Mouse (Mus musculus) stomach, embryonic 14.5 days (tissue): ENCODE measurements around the gene Pnma1. TPM values are rescaled to one million over a fixed set of nuclear protein-coding genes. Genes with fewer than 3 reads are reported as not detected.

Experiments
- ATAC-seq: fragments of 200-750 bp; cut with Nextera tagmentation; 2 replicates; pipeline ENCODE4 v1.8.0; 2017; ENCODE audit warnings: low read depth, moderate TSS enrichment; ENCODE audit not compliant: insufficient number of reproducible peaks, insufficient read depth, low FRiP score
- H3K27ac ChIP-seq: fragments of 300-500 bp; sonication (generic); 2 replicates; pipeline ENCODE4 v1.5.1; 2014; ENCODE audit warnings: mild to moderate bottlenecking, low read length, moderate library complexity, mixed read lengths
- H3K27me3 ChIP-seq: fragments of 300-500 bp; sonication (generic); 2 replicates; pipeline ENCODE4 v1.6.1; 2014; ENCODE audit warnings: low read length, control low read depth, mixed read lengths; ENCODE audit not compliant: control insufficient read depth, insufficient read depth
- H3K36me3 ChIP-seq: fragments of 300-500 bp; sonication (generic); 2 replicates; pipeline ENCODE4 v1.6.1; 2014; ENCODE audit warnings: mild to moderate bottlenecking, control low read depth, low read length, moderate library complexity, mixed read lengths; ENCODE audit not compliant: control insufficient read depth, insufficient read depth
- H3K4me1 ChIP-seq: fragments of 300-500 bp; sonication (generic); 2 replicates; pipeline ENCODE4 v1.6.1; 2014; ENCODE audit warnings: low read length, control low read depth, mixed read lengths; ENCODE audit not compliant: control insufficient read depth, insufficient read depth
- H3K4me2 ChIP-seq: fragments of 300-500 bp; sonication (generic); replicated peaks from 2 replicates; pipeline ENCODE4 v1.6.1; 2014; ENCODE audit warnings: low read depth, low read length, control low read depth
- H3K4me3 ChIP-seq: fragments of 300-500 bp; sonication (generic); 2 replicates; pipeline ENCODE4 v1.5.1; 2014; ENCODE audit warnings: low read depth, low read length, control low read depth
- H3K9ac ChIP-seq: fragments of 300-500 bp; sonication (generic); replicated peaks from 2 replicates; pipeline ENCODE4 v1.6.1; 2014; ENCODE audit warnings: low read depth, mild to moderate bottlenecking, control low read depth, low read length, moderate library complexity, mixed read lengths
- H3K9me3 ChIP-seq: fragments of 300-500 bp; sonication (generic); 2 replicates; pipeline ENCODE4 v1.6.1; 2016; ENCODE audit warnings: low read depth, low read length, control low read depth; ENCODE audit not compliant: control insufficient read depth
- WGBS: fragments of 180-500 bp; shearing (Covaris S2); extraction: QIAGEN DNeasy Blood & Tissue Kit; methylation state at CpG from one replicate; pipeline ENCODE4 v1.1.7; 2014; 5-methylcytosine and 5-hydroxymethylcytosine counted together
- polyA plus RNA-seq: library from polyadenylated mRNA; unstranded; fragments of >200 nt; fragmentation: Nextera tagmentation; extraction: Ambion mirVana; gene quantifications from 2 replicates; pipeline ENCODE4 v1.2.1, GENCODE M21; 2014

Gene Pnma1
- polyA plus RNA-seq, 1 experiment from 2014 or later = 0.45 TPM

- H3K4me3 ChIP-seq = no peak overlapping the region
- H3K9ac ChIP-seq = no peak overlapping the region
- H3K4me1 ChIP-seq = no peaks in the 10 kb centered on the region
- H3K27me3 ChIP-seq = no peaks in the 10 kb centered on the region
- peaks cover 7% of the 10 kb centered on the region; the same call in 1 of the 2 replicates for H3K36me3 ChIP-seq
- ATAC-seq = no peak
- WGBS = 68% methylated on average over 4 of the region's 4 CpGs
- H3K9me3 ChIP-seq = no peaks in the 10 kb centered on the region
- H3K27ac ChIP-seq = no peak overlapping the region
- H3K4me2 ChIP-seq = no peak overlapping the region
These were observed 7.0 kb downstream of the Pnma1 start for GRCm38 (mm10) chr12:84141271-84141670.

- 69% methylated on average over 4 of the region's 4 CpGs for WGBS
- Histone ChIP-seq H3K9ac (no peak overlapping the region), H3K27me3 (no peaks in the 10 kb centered on the region)
These were observed 8.2 kb downstream of the Pnma1 start for GRCm38 (mm10) chr12:84140135-84140534.

GRCm38 (mm10) chr12:84137131-84137530, 11.2 kb downstream of the Pnma1 start:
- WGBS = 92% methylated on average over 7 of the region's 7 CpGs
- no peaks in the 10 kb centered on the region for H3K4me1 ChIP-seq
- H3K9ac ChIP-seq = no peak overlapping the region
- no peak for ATAC-seq
- H3K27ac ChIP-seq = no peak overlapping the region
- H3K36me3 ChIP-seq = peaks cover 7% of the 10 kb centered on the region; the same call in 1 of the 2 replicates
- no peaks in the 10 kb centered on the region for H3K27me3 ChIP-seq
- H3K4me3 ChIP-seq = no peak overlapping the region
- H3K9me3 ChIP-seq = no peaks in the 10 kb centered on the region
- H3K4me2 ChIP-seq = no peak overlapping the region

More at GRCm38 (mm10) chr12:84140135-84140534, 8.2 kb downstream of the Pnma1 start:
- no peak overlapping the region for H3K4me3 ChIP-seq
- no peak overlapping the region for H3K27ac ChIP-seq
- ATAC-seq = no peak
- H3K4me1 ChIP-seq = no peaks in the 10 kb centered on the region
- no peak overlapping the region for H3K4me2 ChIP-seq
- H3K36me3 ChIP-seq = peaks cover 7% of the 10 kb centered on the region; the same call in 1 of the 2 replicates
- H3K9me3 ChIP-seq = no peaks in the 10 kb centered on the region

- 59% methylated on average over 3 of the region's 3 CpGs for WGBS
- Histone ChIP-seq H3K27me3 (no peaks in the 10 kb centered on the region), H3K4me3 (no peak overlapping the region), H3K9me3 (no peaks in the 10 kb centered on the region), H3K4me1 (no peaks in the 10 kb centered on the region), H3K27ac (no peak overlapping the region), H3K36me3 (peaks cover 4% of the 10 kb centered on the region; the same call in 1 of the 2 replicates), H3K9ac (no peak overlapping the region), H3K4me2 (no peak overlapping the region)
- ATAC-seq = no peak
These were observed 16.0 kb downstream of the Pnma1 start for GRCm38 (mm10) chr12:84132265-84132664.

- no peak for ATAC-seq
- H3K4me1 ChIP-seq = no peaks in the 10 kb centered on the region
- WGBS = 92% methylated on average over 8 of the region's 8 CpGs
- H3K9ac ChIP-seq = no peak overlapping the region
- no peaks in the 10 kb centered on the region for H3K9me3 ChIP-seq
- H3K27ac ChIP-seq = no peak overlapping the region
- no peaks in the 10 kb centered on the region for H3K27me3 ChIP-seq
- no peak overlapping the region for H3K4me2 ChIP-seq
- H3K36me3 ChIP-seq = no peaks in the 10 kb centered on the region; the same call in 1 of the 2 replicates
- H3K4me3 ChIP-seq = no peak overlapping the region
These were observed 18.4 kb downstream of the Pnma1 start for GRCm38 (mm10) chr12:84129931-84130330.

GRCm38 (mm10) chr12:84128576-84128975, 19.7 kb downstream of the Pnma1 start:
- H3K9ac ChIP-seq = no peak overlapping the region
- no peak for ATAC-seq
- H3K4me1 ChIP-seq = no peaks in the 10 kb centered on the region
- H3K9me3 ChIP-seq = no peaks in the 10 kb centered on the region
- WGBS = 89% methylated on average over 6 of the region's 6 CpGs
- H3K4me3 ChIP-seq = no peak overlapping the region
- H3K36me3 ChIP-seq = no peaks in the 10 kb centered on the region; the same call in 1 of the 2 replicates
- no peak overlapping the region for H3K27ac ChIP-seq
- no peak overlapping the region for H3K4me2 ChIP-seq
- no peaks in the 10 kb centered on the region for H3K27me3 ChIP-seq

- 75% methylated on average over 2 of the region's 2 CpGs for WGBS
- H3K27me3 ChIP-seq = no peaks in the 10 kb centered on the region
- H3K4me3 ChIP-seq = no peak overlapping the region
- H3K4me2 ChIP-seq = no peak overlapping the region
- no peaks in the 10 kb centered on the region for H3K4me1 ChIP-seq
- no peak overlapping the region for H3K27ac ChIP-seq
- H3K9ac ChIP-seq = no peak overlapping the region
- H3K36me3 ChIP-seq = no peaks in the 10 kb centered on the region; the same call in 1 of the 2 replicates
- ATAC-seq = no peak
- no peaks in the 10 kb centered on the region for H3K9me3 ChIP-seq
These were observed 21.4 kb downstream of the Pnma1 start for GRCm38 (mm10) chr12:84126899-84127298.

- no peak overlapping the region for H3K4me3 ChIP-seq
These were observed 22.4 kb downstream of the Pnma1 start for GRCm38 (mm10) chr12:84125892-84126291.

GRCm38 (mm10) chr12:84119584-84119983, 28.7 kb downstream of the Pnma1 start:
- Histone ChIP-seq H3K4me2 (no peak overlapping the region), H3K27me3 (no peaks in the 10 kb centered on the region), H3K4me3 (no peak overlapping the region), H3K4me1 (no peaks in the 10 kb centered on the region), H3K36me3 (no peaks in the 10 kb centered on the region), H3K27ac (no peak overlapping the region), H3K9ac (no peak overlapping the region), H3K9me3 (no peaks in the 10 kb centered on the region)
- WGBS = 94% methylated on average over 5 of the region's 5 CpGs
- no peak for ATAC-seq

More at GRCm38 (mm10) chr12:84125892-84126291, 22.4 kb downstream of the Pnma1 start:
- Histone ChIP-seq H3K9me3 (no peaks in the 10 kb centered on the region), H3K4me1 (no peaks in the 10 kb centered on the region), H3K27me3 (no peaks in the 10 kb centered on the region), H3K4me2 (no peak overlapping the region), H3K9ac (no peak overlapping the region), H3K27ac (no peak overlapping the region), H3K36me3 (no peaks in the 10 kb centered on the region; the same call in 1 of the 2 replicates)
- 73% methylated on average over 12 of the region's 12 CpGs for WGBS
- ATAC-seq = no peak
